Mouse (Mus musculus): Measurements from ENCODE around the gene Hist1h4n. TPM values are rescaled to one million over a fixed set of nuclear protein-coding genes. Genes with fewer than 3 reads are reported as not detected.
"Not testable (repeated sequence)": the region's sequence is repeated elsewhere in the genome, so short reads cannot be mapped to it uniquely, and the experiment has no call there.

The Hist1h4n gene
- polyA plus RNA-seq, 1 experiment from 2014 or later = 11.5 TPM

- Histone ChIP-seq H3K4me1 (no peaks in the 10 kb centered on the region), H3K9me3 (no peaks in the 10 kb centered on the region), H3K4me2 (replicated peaks) (no peak overlapping the region), H3K9ac (replicated peaks) (no peak overlapping the region), H3K27me3 (no peaks in the 10 kb centered on the region), H3K4me3 (no peak overlapping the region), H3K36me3 (no peaks in the 10 kb centered on the region), H3K27ac (replicated peaks) (peak overlapping the region; percentile 42)
- 83% methylated on average over 10 of the region's 10 CpGs for WGBS
- no peak for ATAC-seq (ENCODE audit: low FRiP score, low read depth)
These were observed 1.7 kb downstream of the Hist1h4n start for GRCm38 (mm10) chr13:21830344-21830743.

DNA sequence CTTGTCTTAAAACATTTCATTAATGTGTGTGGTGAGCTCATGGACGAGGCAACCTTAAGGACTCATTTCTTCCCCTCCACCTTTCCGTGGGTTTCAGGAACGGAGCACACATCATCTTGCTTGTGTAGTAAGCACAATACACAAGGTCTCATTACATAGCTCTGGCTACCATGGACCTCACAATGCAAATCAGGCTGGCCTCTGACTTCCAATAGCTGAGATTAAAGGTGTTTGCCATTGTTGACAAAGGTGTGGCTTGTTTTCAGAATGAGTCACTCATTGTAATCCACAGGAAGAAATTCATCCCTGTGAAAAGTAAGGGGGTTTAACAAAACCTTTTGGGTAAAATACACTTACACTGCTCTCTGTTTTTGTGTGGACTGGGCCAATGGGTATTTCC, 3.5 kb downstream of the Hist1h4n start:
- 89% methylated on average over 3 of the region's 3 CpGs for WGBS
- ATAC-seq (ENCODE audit: low FRiP score, low read depth) = no peak

DNA sequence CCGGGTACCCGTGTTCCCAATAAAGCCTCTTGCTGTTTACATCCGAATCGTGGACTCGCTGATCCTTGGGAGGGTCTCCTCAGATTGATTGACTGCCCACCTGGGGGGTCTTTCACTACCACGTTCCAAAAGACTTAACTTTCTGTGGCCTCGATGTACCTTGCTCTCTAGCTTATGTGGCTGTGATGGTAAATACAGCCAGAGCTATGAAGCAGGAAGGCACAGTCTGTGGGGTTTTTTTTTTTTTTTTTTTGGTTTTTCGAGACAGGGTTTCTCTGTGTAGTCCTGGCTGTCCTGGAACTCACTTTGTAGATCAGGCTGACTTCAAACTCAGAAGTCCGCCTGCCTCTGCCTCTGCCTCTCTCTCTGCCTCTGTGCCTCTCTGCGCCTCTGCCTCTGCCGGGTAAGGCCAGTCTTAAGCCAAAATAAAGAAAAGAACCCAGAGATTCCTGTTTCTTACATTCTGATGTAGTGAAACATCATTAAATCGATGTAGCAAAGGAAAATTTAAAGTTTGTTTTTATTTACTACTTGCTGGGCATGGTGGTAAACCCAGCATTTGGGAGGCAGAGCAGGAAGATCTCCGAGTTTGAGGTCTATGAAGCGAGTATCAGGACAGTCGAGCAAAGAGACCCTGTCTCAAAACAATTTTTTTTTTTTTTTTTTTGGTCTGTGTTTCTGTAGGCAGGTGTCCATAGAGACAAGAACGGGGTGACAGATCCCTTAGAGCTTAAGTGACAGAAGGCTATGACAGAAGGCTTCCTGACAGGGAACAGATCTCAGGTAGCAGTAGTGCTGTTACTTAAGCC, 11.7 kb downstream of the Hist1h4n start:
- WGBS = 63% methylated on average over 7 of the region's 16 CpGs
- not testable (repeated sequence) for H3K9ac ChIP-seq (replicated peaks); H3K4me1 ChIP-seq; H3K9me3 ChIP-seq; H3K4me2 ChIP-seq (replicated peaks); H3K27me3 ChIP-seq; ATAC-seq (ENCODE audit: low FRiP score, low read depth); H3K27ac ChIP-seq (replicated peaks); H3K4me3 ChIP-seq; H3K36me3 ChIP-seq

More for the DNA sequence above, 3.5 kb downstream of the Hist1h4n start:
- Histone ChIP-seq H3K36me3 (no peaks in the 10 kb centered on the region), H3K4me3 (no peak overlapping the region), H3K4me1 (no peaks in the 10 kb centered on the region), H3K27ac (replicated peaks) (no peak overlapping the region), H3K9ac (replicated peaks) (no peak overlapping the region), H3K4me2 (replicated peaks) (no peak overlapping the region), H3K9me3 (no peaks in the 10 kb centered on the region), H3K27me3 (no peaks in the 10 kb centered on the region)

DNA sequence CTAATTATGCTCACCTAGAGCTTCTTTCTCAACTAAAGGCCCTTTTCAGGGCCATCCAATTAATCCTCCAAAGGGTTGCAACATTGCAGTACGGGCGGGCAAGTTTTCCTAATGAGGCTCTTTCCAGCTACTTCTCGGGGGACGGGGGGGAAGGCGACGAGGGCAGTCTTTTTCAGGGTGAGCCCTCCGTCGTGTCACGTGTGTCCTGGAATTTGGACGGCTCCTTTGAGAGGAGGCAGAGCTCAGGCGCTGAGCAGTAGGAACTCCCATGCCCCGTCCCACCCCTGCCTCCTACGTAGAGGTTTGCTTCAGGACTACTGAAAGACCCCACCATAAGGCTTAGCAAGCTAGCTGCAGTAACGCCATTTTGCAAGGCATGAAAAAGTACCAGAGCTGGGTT, 19.9 kb downstream of the Hist1h4n start:
- H3K4me1 ChIP-seq; H3K9ac ChIP-seq (replicated peaks); H3K27me3 ChIP-seq; H3K36me3 ChIP-seq; H3K9me3 ChIP-seq; H3K27ac ChIP-seq (replicated peaks): not testable (repeated sequence)
- peak overlapping the region; percentile 42 for H3K4me2 ChIP-seq (replicated peaks)
- H3K4me3 ChIP-seq = peak overlapping the region; percentile 21; the same call in 1 of the 2 replicates
- peak; percentile 51 for ATAC-seq (ENCODE audit: low FRiP score, low read depth)
- WGBS = 0% methylated on average over 14 of the region's 14 CpGs

GRCm38 (mm10) chr13:21811539-21811938, 20.5 kb downstream of the Hist1h4n start, which contains the start of gene Hist1h4m:
TSS of gene Hist1h4m (plus strand) at chr13:21811746.
- H3K9ac ChIP-seq (replicated peaks); H3K9me3 ChIP-seq; H3K27me3 ChIP-seq; H3K4me1 ChIP-seq; H3K27ac ChIP-seq (replicated peaks); H3K36me3 ChIP-seq: not testable (repeated sequence)
- peak; percentile 44 for ATAC-seq (ENCODE audit: low FRiP score, low read depth)
- peak within 1 kb of the TSS; percentile 42 for H3K4me2 ChIP-seq (replicated peaks)
- WGBS = no CpG with 5 or more reads among the region's 24 CpGs
- H3K4me3 ChIP-seq = peak within 1 kb of the TSS; percentile 21; the same call in 1 of the 2 replicates

DNA sequence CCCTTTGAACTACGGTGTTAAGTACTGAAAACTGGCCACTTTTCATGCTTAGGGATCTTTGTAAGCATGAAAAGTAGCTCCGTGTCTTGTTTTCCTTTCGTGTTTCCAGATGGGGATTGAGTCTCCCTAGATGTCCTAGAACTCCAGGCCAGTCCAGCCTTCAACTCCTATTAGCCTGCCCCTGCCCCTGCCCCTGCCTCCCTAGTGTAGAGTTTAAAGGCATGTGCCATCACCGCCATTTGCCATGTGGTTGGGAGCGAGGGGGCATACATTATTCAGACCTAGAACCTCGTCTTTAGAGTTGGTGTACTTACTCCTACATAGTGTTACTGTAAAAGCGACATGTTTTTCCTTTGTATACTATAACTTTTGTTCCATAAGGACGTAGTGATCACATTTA, 20.9 kb downstream of the Hist1h4n start:
- H3K36me3 ChIP-seq; H3K27me3 ChIP-seq; H3K9me3 ChIP-seq; H3K9ac ChIP-seq (replicated peaks); H3K27ac ChIP-seq (replicated peaks); H3K4me2 ChIP-seq (replicated peaks); H3K4me3 ChIP-seq; H3K4me1 ChIP-seq: not testable (repeated sequence)
- ATAC-seq (ENCODE audit: low FRiP score, low read depth) = peak; percentile 47; the same call in 1 of the 2 replicates
- no CpG with 5 or more reads among the region's 8 CpGs for WGBS

DNA sequence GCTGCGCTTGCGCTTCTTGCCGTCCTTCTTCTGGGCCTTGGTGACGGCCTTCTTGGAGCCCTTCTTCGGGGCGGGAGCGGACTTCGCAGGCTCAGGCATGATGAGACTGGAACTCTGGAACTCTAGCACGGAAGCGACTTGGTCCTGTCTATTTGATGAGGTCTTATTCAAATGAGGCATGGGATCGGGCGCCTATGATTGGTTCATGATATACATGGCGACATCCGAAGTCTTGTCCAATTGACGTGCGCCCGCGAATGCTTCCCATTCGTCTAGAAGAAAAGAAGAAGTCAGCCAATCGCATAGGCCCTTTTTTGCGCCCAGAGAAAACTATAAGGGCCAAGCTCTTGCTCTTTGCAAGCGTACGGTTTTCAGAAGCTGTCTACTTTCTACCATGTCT, 21.9 kb downstream of the Hist1h4n start, which contains the start of the genes Hist1h2bq and Hist1h2ao:
TSS of gene Hist1h2bq (minus strand) at position 125 of the 400 bp plus-strand sequence.
TSS of gene Hist1h2ao (plus strand) at position 393 of the 400 bp plus-strand sequence.
- not testable (repeated sequence) for H3K27ac ChIP-seq (replicated peaks); H3K9ac ChIP-seq (replicated peaks); H3K9me3 ChIP-seq; H3K4me3 ChIP-seq; H3K4me2 ChIP-seq (replicated peaks); H3K4me1 ChIP-seq; H3K27me3 ChIP-seq; H3K36me3 ChIP-seq
- ATAC-seq (ENCODE audit: low FRiP score, low read depth) = peak; percentile 97
- WGBS = no CpG with 5 or more reads among the region's 23 CpGs

GRCm38 (mm10) chr13:21803058-21803457, 28.9 kb downstream of the Hist1h4n start:
- peak; percentile 69; the same call in 1 of the 2 replicates for ATAC-seq (ENCODE audit: low FRiP score, low read depth)
- H3K4me1 ChIP-seq; H3K36me3 ChIP-seq; H3K4me2 ChIP-seq (replicated peaks); H3K27me3 ChIP-seq; H3K27ac ChIP-seq (replicated peaks); H3K4me3 ChIP-seq; H3K9me3 ChIP-seq; H3K9ac ChIP-seq (replicated peaks): not testable (repeated sequence)
- no CpG with 5 or more reads among the region's 4 CpGs for WGBS

DNA sequence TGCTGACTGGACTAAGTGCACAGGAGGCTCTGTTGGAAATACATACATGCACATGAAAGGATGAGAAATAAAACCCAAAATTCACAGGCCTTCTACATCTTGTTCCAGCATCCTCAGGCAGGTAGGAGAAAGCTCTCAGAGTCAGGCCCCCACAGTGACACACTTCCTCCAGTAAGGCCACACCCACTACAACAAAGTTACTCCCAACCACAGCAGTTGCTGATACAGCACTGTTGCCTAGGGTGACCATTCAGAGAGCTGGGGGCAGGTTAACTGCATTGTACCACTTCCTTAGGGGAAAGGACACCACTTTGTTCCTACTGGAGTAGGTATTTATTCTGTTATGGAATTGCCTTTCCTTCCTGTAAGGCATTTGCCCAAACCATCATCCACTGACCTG, 34.8 kb downstream of the Hist1h4n start:
- ATAC-seq (ENCODE audit: low FRiP score, low read depth); H3K9me3 ChIP-seq; H3K4me2 ChIP-seq (replicated peaks); H3K36me3 ChIP-seq; H3K4me1 ChIP-seq; H3K9ac ChIP-seq (replicated peaks); H3K4me3 ChIP-seq; H3K27ac ChIP-seq (replicated peaks); H3K27me3 ChIP-seq: not testable (repeated sequence)

DNA sequence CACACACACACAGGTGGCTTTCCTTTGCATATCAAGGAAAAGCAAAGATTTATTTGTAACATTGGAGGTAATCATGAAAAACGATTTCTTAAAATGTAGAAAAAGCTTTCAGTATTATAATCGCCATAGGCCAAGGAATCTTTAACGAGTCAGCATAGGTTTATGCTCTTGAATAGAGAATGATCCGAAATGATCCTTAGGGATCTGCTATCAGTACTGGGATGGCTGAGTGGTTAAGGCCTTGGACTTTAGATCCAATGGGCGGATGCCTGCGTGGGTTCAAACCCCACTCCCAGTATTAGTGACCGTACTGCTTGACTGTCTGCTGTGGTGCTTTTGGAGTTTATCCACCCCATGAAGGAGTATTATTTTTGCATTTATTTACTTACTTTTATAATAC, 36.4 kb downstream of the Hist1h4n start:
- Histone ChIP-seq H3K27ac (replicated peaks) (no peak overlapping the region), H3K4me2 (replicated peaks) (no peak overlapping the region), H3K4me3 (no peak overlapping the region), H3K9me3 (no peaks in the 10 kb centered on the region), H3K4me1 (peaks cover 5% of the 10 kb centered on the region), H3K9ac (replicated peaks) (no peak overlapping the region), H3K36me3 (no peaks in the 10 kb centered on the region), H3K27me3 (no peaks in the 10 kb centered on the region)
- 95% methylated on average over 7 of the region's 7 CpGs for WGBS
- no peak for ATAC-seq (ENCODE audit: low FRiP score, low read depth)

DNA sequence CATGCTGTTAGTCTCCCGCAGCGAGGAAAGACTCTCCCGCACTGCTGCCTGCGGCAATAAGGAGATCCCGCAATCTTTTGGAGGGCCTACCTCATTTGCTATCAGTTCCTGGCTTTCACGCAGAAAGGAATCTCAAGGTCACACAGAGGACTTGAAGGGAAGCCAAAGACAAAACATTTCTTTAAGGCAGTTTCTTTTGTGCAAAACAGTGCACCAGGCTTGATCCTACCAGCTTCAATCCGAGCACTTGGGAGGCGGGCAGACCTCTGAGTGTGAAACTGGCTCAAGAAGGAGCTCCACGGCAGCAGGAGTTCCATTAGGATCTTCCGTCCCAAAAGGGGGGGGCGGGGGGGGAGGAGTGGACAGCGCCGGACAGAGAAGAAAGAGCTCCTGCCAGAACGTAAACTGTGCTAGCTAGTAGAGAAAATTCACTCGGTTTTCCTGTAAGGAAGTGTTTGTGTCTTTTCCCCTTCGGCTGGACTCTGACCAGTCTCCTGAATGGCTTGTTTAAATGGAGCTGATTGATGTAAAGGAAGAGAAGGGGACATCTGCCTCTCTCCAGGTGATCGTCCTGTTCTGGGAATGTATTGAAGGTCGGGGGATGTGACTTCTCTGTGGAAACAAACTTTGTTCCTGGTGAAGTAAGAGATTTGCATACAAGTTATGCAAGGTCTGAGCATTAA, 41.3 kb downstream of the Hist1h4n start:
- H3K9ac ChIP-seq (replicated peaks) = peak overlapping the region; percentile 31
- H3K4me2 ChIP-seq (replicated peaks) = peak overlapping the region; percentile 45
- H3K9me3 ChIP-seq = no peaks in the 10 kb centered on the region
- no peaks in the 10 kb centered on the region for H3K27me3 ChIP-seq
- 0 out of 2 replicates have a peak overlapping the region, but pooled peaks have one; percentile 15 for H3K27ac ChIP-seq (replicated peaks)
- H3K36me3 ChIP-seq = no peaks in the 10 kb centered on the region
- 7% methylated on average over 18 of the region's 18 CpGs for WGBS
- peak overlapping the region; percentile 18; the same call in 1 of the 2 replicates for H3K4me3 ChIP-seq
- no peak for ATAC-seq (ENCODE audit: low FRiP score, low read depth)
- H3K4me1 ChIP-seq = peaks cover 22% of the 10 kb centered on the region

GRCm38 (mm10) chr13:21789925-21790324, 42.1 kb downstream of the Hist1h4n start:
- no peak for ATAC-seq (ENCODE audit: low FRiP score, low read depth)
- H3K27ac ChIP-seq (replicated peaks) = no peak overlapping the region
- WGBS = 55% methylated on average over 6 of the region's 6 CpGs

More at GRCm38 (mm10) chr13:21789925-21790324, 42.1 kb downstream of the Hist1h4n start:
- Histone ChIP-seq H3K36me3 (no peaks in the 10 kb centered on the region), H3K9me3 (no peaks in the 10 kb centered on the region), H3K9ac (replicated peaks) (no peak overlapping the region), H3K4me1 (peaks cover 24% of the 10 kb centered on the region), H3K27me3 (no peaks in the 10 kb centered on the region), H3K4me2 (replicated peaks) (no peak overlapping the region), H3K4me3 (no peak overlapping the region)

All from midbrain, embryonic 12.5 days (tissue).